Mouse (Mus musculus) bone marrow, adult 2 months (tissue): ENCODE data around the gene Iqcd. TPM values are rescaled to one million over a fixed set of nuclear protein-coding genes. Genes with fewer than 3 reads are reported as not detected.
A peak's percentile ranks its signal among the peaks of the same experiment; 100 is the strongest.

ENCODE experiments used
- H3K27ac ChIP-seq: fragments of 200-500 bp; 2 replicates; pipeline ENCODE4 v1.5.1; 2012; ENCODE audit warnings: low read depth, mild to moderate bottlenecking, control low read depth, inconsistent platforms, low read length; ENCODE audit not compliant: control insufficient read depth, poor library complexity, insufficient read depth
- H3K4me1 ChIP-seq: fragments of 200-500 bp; 2 replicates; pipeline ENCODE4 v1.6.1; 2011; ENCODE audit warnings: low read length; ENCODE audit not compliant: control insufficient read depth, insufficient read depth
- H3K4me3 ChIP-seq: fragments of 200-500 bp; replicated peaks from 2 replicates; pipeline ENCODE3; 2011; ENCODE audit warnings: mild to moderate bottlenecking, low read depth, low read length, control low read depth; ENCODE audit not compliant: control insufficient read depth
- CTCF ChIP-seq: fragments of 200-500 bp; IDR thresholded peaks from 2 replicates; pipeline ENCODE4 v1.5.1; 2011; ENCODE audit warnings: low read length, control low read depth; ENCODE audit not compliant: control insufficient read depth, insufficient read depth
- POLR2A ChIP-seq: fragments of 200-500 bp; IDR thresholded peaks from 2 replicates; pipeline ENCODE4 v1.6.1; 2011; ENCODE audit warnings: low read depth, mild to moderate bottlenecking, control low read depth, low read length, borderline replicate concordance; ENCODE audit not compliant: control insufficient read depth
- WGBS: fragments of 180-500 bp; shearing (Covaris S2); methylation state at CpG from one replicate; pipeline ENCODE4 v1.1.7; 2018; 5-methylcytosine and 5-hydroxymethylcytosine counted together
- polyA plus RNA-seq: library from polyadenylated mRNA; stranded (reverse); fragments of >200 nt; gene quantifications from 2 replicates; pipeline ENCODE4 v1.2.4, GENCODE M21; 2011; ENCODE audit warnings: low replicate concordance; ENCODE audit not compliant: missing spikeins, insufficient read depth, insufficient read length

The Iqcd gene
- polyA plus RNA-seq, 1 experiment: 7.2 TPM

- Histone ChIP-seq H3K4me3 (no peak overlapping the region), H3K27ac (peak overlapping the region; percentile 91), H3K4me1 (no peaks in the 10 kb centered on the region)
- 67% methylated on average over 5 of the region's 5 CpGs for WGBS
- TF ChIP-seq POLR2A: no peak
- TF ChIP-seq CTCF: no peak
These were observed 33.5 kb downstream of the Iqcd start for GRCm38 (mm10) chr5:120622198-120622851.

GRCm38 (mm10) chr5:120624427-120624826, 35.6 kb downstream of the Iqcd start:
- Histone ChIP-seq H3K27ac (no peak overlapping the region), H3K4me1 (no peaks in the 10 kb centered on the region), H3K4me3 (no peak overlapping the region)
- no peak for TF ChIP-seq POLR2A
- no peak for TF ChIP-seq CTCF
- WGBS: 83% methylated on average over 10 of the region's 10 CpGs

- no peak overlapping the region for H3K4me3 ChIP-seq
- 80% methylated on average over 19 of the region's 19 CpGs for WGBS
- H3K27ac ChIP-seq: no peak overlapping the region
These were observed 37.6 kb downstream of the Iqcd start for GRCm38 (mm10) chr5:120626399-120626798.

GRCm38 (mm10) chr5:120627515-120628300, 38.9 kb downstream of the Iqcd start:
- WGBS: 86% methylated on average over 15 of the region's 15 CpGs
- TF ChIP-seq POLR2A: no peak
- no peak for TF ChIP-seq CTCF
- H3K4me1 ChIP-seq: no peaks in the 10 kb centered on the region
- H3K4me3 ChIP-seq: no peak overlapping the region
- H3K27ac ChIP-seq: no peak overlapping the region

More at GRCm38 (mm10) chr5:120626399-120626798, 37.6 kb downstream of the Iqcd start:
- H3K4me1 ChIP-seq: no peaks in the 10 kb centered on the region
- TF ChIP-seq CTCF (no peak), POLR2A (no peak)

GRCm38 (mm10) chr5:120628624-120629023, 39.8 kb downstream of the Iqcd start:
- H3K27ac ChIP-seq: no peak overlapping the region
- H3K4me1 ChIP-seq: no peaks in the 10 kb centered on the region
- no peak overlapping the region for H3K4me3 ChIP-seq
- TF ChIP-seq POLR2A (no peak), CTCF (no peak)
- 57% methylated on average over 7 of the region's 7 CpGs for WGBS

GRCm38 (mm10) chr5:120631128-120631527, 42.3 kb downstream of the Iqcd start:
- no peak overlapping the region for H3K27ac ChIP-seq
- no peak overlapping the region for H3K4me3 ChIP-seq
- no peak for TF ChIP-seq CTCF
- TF ChIP-seq POLR2A: no peak
- H3K4me1 ChIP-seq: no peaks in the 10 kb centered on the region
- WGBS: 14% methylated on average over 29 of the region's 29 CpGs

GRCm38 (mm10) chr5:120631892-120632291, 43.1 kb downstream of the Iqcd start:
- H3K27ac ChIP-seq: no peak overlapping the region
- TF ChIP-seq CTCF (peak; percentile 23; the same call in 1 of the 2 replicates), POLR2A (no peak)
- WGBS: 84% methylated on average over 5 of the region's 5 CpGs
- H3K4me3 ChIP-seq: no peak overlapping the region
- H3K4me1 ChIP-seq: no peaks in the 10 kb centered on the region

GRCm38 (mm10) chr5:120634131-120634530, 45.3 kb downstream of the Iqcd start, which contains the start of gene Cfap73:
Gene Cfap73 (minus strand): TSS chr5:120634235.
- 54% methylated on average over 9 of the region's 9 CpGs for WGBS
- Histone ChIP-seq H3K4me1 (no peaks in the 10 kb centered on the region), H3K27ac (no peak within 1 kb of the TSS), H3K4me3 (no peak within 1 kb of the TSS)
- TF ChIP-seq POLR2A (no peak), CTCF (no peak)

GRCm38 (mm10) chr5:120634860-120635259, 46.0 kb downstream of the Iqcd start:
- no peaks in the 10 kb centered on the region for H3K4me1 ChIP-seq
- H3K4me3 ChIP-seq: no peak overlapping the region
- no peak for TF ChIP-seq POLR2A
- no peak overlapping the region for H3K27ac ChIP-seq
- WGBS: 33% methylated on average over 5 of the region's 5 CpGs
